Mouse (Mus musculus) thymus, postnatal 4 days (tissue): ENCODE results near the gene Mctp2.

Experiments used
- DNase-seq: peaks from one replicate; pipeline ENCODE4 v3.0.0; 2021

Gene Mctp2

GRCm38 (mm10) chr7:72089463-72090175 is 216.8 kb downstream of the Mctp2 start:
- no peak for DNase-seq

GRCm38 (mm10) chr7:72080705-72081104 is 225.7 kb downstream of the Mctp2 start:
- DNase-seq: no peak

- no peak for DNase-seq
Observed at GRCm38 (mm10) chr7:72078896-72079295, 227.5 kb downstream of the Mctp2 start.

GRCm38 (mm10) chr7:72071418-72072184 is 234.8 kb downstream of the Mctp2 start:
- DNase-seq: no peak

- no peak for DNase-seq
Observed at GRCm38 (mm10) chr7:72068454-72068853, 238.0 kb downstream of the Mctp2 start.

- no peak for DNase-seq
Observed at GRCm38 (mm10) chr7:72066352-72066751, 240.1 kb downstream of the Mctp2 start.

GRCm38 (mm10) chr7:72051759-72052158 is 254.6 kb downstream of the Mctp2 start:
- no peak for DNase-seq

- DNase-seq: no peak
Observed at GRCm38 (mm10) chr7:72047588-72048585, 258.5 kb downstream of the Mctp2 start.
